Mouse (Mus musculus) embryonic facial prominence, embryonic 10.5 days (tissue): ENCODE measurements at regions not wholly inside any gene's neighbourhood (a gene's known extent, or its start where the extent isn't known, plus 50 kb on each side); places are given as distances from the start of the nearest gene placed in this dataset.

Experiments used
- DNase-seq: peaks from one replicate; pipeline ENCODE4 v3.0.0-alpha.2; 2017; ENCODE audit warnings: low spot score
- H3K27ac ChIP-seq: fragments of 300-500 bp; sonication (generic); replicated peaks from 2 replicates; pipeline ENCODE4 v1.5.1; 2016; ENCODE audit warnings: mild to moderate bottlenecking
- H3K27me3 ChIP-seq: fragments of 300-500 bp; sonication (generic); replicated peaks from 2 replicates; pipeline ENCODE4 v1.6.1; 2016; ENCODE audit warnings: low read depth, mild to moderate bottlenecking; ENCODE audit not compliant: poor library complexity, severe bottlenecking
- H3K36me3 ChIP-seq: fragments of 300-500 bp; sonication (generic); replicated peaks from 2 replicates; pipeline ENCODE4 v1.6.1; 2016; ENCODE audit warnings: mild to moderate bottlenecking, moderate library complexity
- H3K4me1 ChIP-seq: fragments of 300-500 bp; sonication (generic); 2 replicates; pipeline ENCODE4 v1.6.1; 2016
- H3K4me3 ChIP-seq: fragments of 300-500 bp; sonication (generic); 2 replicates; pipeline ENCODE4 v1.5.1; 2016; ENCODE audit warnings: mild to moderate bottlenecking, moderate library complexity
- H3K9me3 ChIP-seq: fragments of 300-500 bp; sonication (generic); 2 replicates; pipeline ENCODE4 v1.6.1; 2016; ENCODE audit warnings: mild to moderate bottlenecking
- WGBS: fragments of 180-500 bp; shearing (Covaris S2); methylation state at CpG from one replicate; pipeline ENCODE4 v1.1.7; 2016; 5-methylcytosine and 5-hydroxymethylcytosine counted together

GRCm38 (mm10) chr2:173930606-173931177, 145.4 kb upstream of the Stx16 start:
- Histone ChIP-seq H3K4me1 (no peaks in the 10 kb centered on the region), H3K4me3 (no peak overlapping the region), H3K9me3 (peaks cover 23% of the 10 kb centered on the region; the same call in 1 of the 2 replicates), H3K27ac (no peak overlapping the region), H3K27me3 (no peaks in the 10 kb centered on the region), H3K36me3 (no peaks in the 10 kb centered on the region)
- WGBS: 94% methylated on average over 17 of the region's 17 CpGs
- peak; percentile 2 for DNase-seq

GRCm38 (mm10) chr2:173935706-173936105, 140.4 kb upstream of the Stx16 start:
- DNase-seq: no peak
- peaks cover 12% of the 10 kb centered on the region for H3K4me1 ChIP-seq
- no peaks in the 10 kb centered on the region for H3K36me3 ChIP-seq
- 82% methylated on average over 5 of the region's 5 CpGs for WGBS
- H3K9me3 ChIP-seq: peaks cover 23% of the 10 kb centered on the region; the same call in 1 of the 2 replicates
- no peak overlapping the region for H3K27ac ChIP-seq
- no peaks in the 10 kb centered on the region for H3K27me3 ChIP-seq
- H3K4me3 ChIP-seq: no peak overlapping the region

GRCm38 (mm10) chr2:173937531-173938439, 138.3 kb upstream of the Stx16 start:
- DNase-seq: peak; percentile 10
- H3K9me3 ChIP-seq: peaks cover 18% of the 10 kb centered on the region; the same call in 1 of the 2 replicates
- H3K4me3 ChIP-seq: no peak overlapping the region
- no peaks in the 10 kb centered on the region for H3K27me3 ChIP-seq
- H3K27ac ChIP-seq: no peak overlapping the region
- 77% methylated on average over 18 of the region's 18 CpGs for WGBS
- peaks cover 12% of the 10 kb centered on the region for H3K4me1 ChIP-seq
- no peaks in the 10 kb centered on the region for H3K36me3 ChIP-seq

- DNase-seq: peak; percentile 12
- 74% methylated on average over 11 of the region's 11 CpGs for WGBS
- Histone ChIP-seq H3K4me1 (peaks cover 12% of the 10 kb centered on the region), H3K4me3 (no peak overlapping the region), H3K27me3 (no peaks in the 10 kb centered on the region), H3K27ac (peak overlapping the region; percentile 54), H3K36me3 (no peaks in the 10 kb centered on the region), H3K9me3 (peaks cover 11% of the 10 kb centered on the region; the same call in 1 of the 2 replicates)
Measured at GRCm38 (mm10) chr2:173938440-173938787, 137.7 kb upstream of the Stx16 start.

GRCm38 (mm10) chr2:173945441-173945840, 130.7 kb upstream of the Stx16 start:
- Histone ChIP-seq H3K4me1 (peaks cover 11% of the 10 kb centered on the region), H3K9me3 (peaks cover 6% of the 10 kb centered on the region; the same call in 1 of the 2 replicates), H3K27ac (no peak overlapping the region), H3K4me3 (no peak overlapping the region), H3K36me3 (no peaks in the 10 kb centered on the region), H3K27me3 (no peaks in the 10 kb centered on the region)
- 89% methylated on average over 5 of the region's 5 CpGs for WGBS
- peak; percentile 5 for DNase-seq

GRCm38 (mm10) chr2:173948586-173948985, 127.5 kb upstream of the Stx16 start:
- Histone ChIP-seq H3K4me1 (peaks cover 9% of the 10 kb centered on the region; the same call in 1 of the 2 replicates), H3K4me3 (no peak overlapping the region), H3K9me3 (peaks cover 6% of the 10 kb centered on the region; the same call in 1 of the 2 replicates), H3K27ac (no peak overlapping the region), H3K27me3 (no peaks in the 10 kb centered on the region), H3K36me3 (no peaks in the 10 kb centered on the region)
- DNase-seq: peak; percentile 5
- 85% methylated on average over 5 of the region's 5 CpGs for WGBS

GRCm38 (mm10) chr2:173950164-173950891, 125.8 kb upstream of the Stx16 start:
- Histone ChIP-seq H3K27ac (0 out of 2 replicates have a peak overlapping the region, but pooled peaks have one; percentile 41), H3K4me3 (0 out of 2 replicates have a peak overlapping the region, but pooled peaks have one; percentile 29), H3K4me1 (peaks cover 9% of the 10 kb centered on the region; the same call in 1 of the 2 replicates), H3K36me3 (no peaks in the 10 kb centered on the region), H3K27me3 (no peaks in the 10 kb centered on the region), H3K9me3 (peaks cover 3% of the 10 kb centered on the region; the same call in 1 of the 2 replicates)
- DNase-seq: peak; percentile 6
- WGBS: 38% methylated on average over 10 of the region's 10 CpGs

- Histone ChIP-seq H3K4me1 (no peaks in the 10 kb centered on the region), H3K27me3 (no peaks in the 10 kb centered on the region), H3K9me3 (no peaks in the 10 kb centered on the region), H3K27ac (no peak overlapping the region), H3K4me3 (no peak overlapping the region), H3K36me3 (no peaks in the 10 kb centered on the region)
- no peak for DNase-seq
- 64% methylated on average over 5 of the region's 5 CpGs for WGBS
Measured at GRCm38 (mm10) chr2:173966111-173966510, 110.0 kb upstream of the Stx16 start.

- Histone ChIP-seq H3K4me3 (no peak overlapping the region), H3K27ac (no peak overlapping the region), H3K27me3 (no peaks in the 10 kb centered on the region), H3K36me3 (no peaks in the 10 kb centered on the region), H3K4me1 (peaks cover under 1% of the 10 kb centered on the region; the same call in 1 of the 2 replicates), H3K9me3 (peaks cover 17% of the 10 kb centered on the region; the same call in 1 of the 2 replicates)
- peak; percentile 11 for DNase-seq
- WGBS: 69% methylated on average over 1 of the region's 1 CpGs
Measured at GRCm38 (mm10) chr2:173970789-173971188, 105.3 kb upstream of the Stx16 start.

- H3K27ac ChIP-seq: peak overlapping the region; percentile 48; the same call in 1 of the 2 replicates
- WGBS: 33% methylated on average over 4 of the region's 4 CpGs
- peaks cover 26% of the 10 kb centered on the region for H3K4me1 ChIP-seq
- no peaks in the 10 kb centered on the region for H3K36me3 ChIP-seq
- H3K9me3 ChIP-seq: peaks cover 17% of the 10 kb centered on the region; the same call in 1 of the 2 replicates
- no peak for DNase-seq
- 0 out of 2 replicates have a peak, but pooled peaks cover 3% of the 10 kb centered on the region for H3K27me3 ChIP-seq
- H3K4me3 ChIP-seq: no peak overlapping the region
Measured at GRCm38 (mm10) chr2:173976314-173977053, 99.6 kb upstream of the Stx16 start.

- H3K27ac ChIP-seq: peak overlapping the region; percentile 48
- H3K4me1 ChIP-seq: peaks cover 26% of the 10 kb centered on the region
- peaks cover 17% of the 10 kb centered on the region; the same call in 1 of the 2 replicates for H3K9me3 ChIP-seq
- peak; percentile 48 for DNase-seq
- no peak overlapping the region for H3K4me3 ChIP-seq
- no peaks in the 10 kb centered on the region for H3K36me3 ChIP-seq
- WGBS: 15% methylated on average over 12 of the region's 12 CpGs
- 0 out of 2 replicates have a peak, but pooled peaks cover 3% of the 10 kb centered on the region for H3K27me3 ChIP-seq
Measured at GRCm38 (mm10) chr2:173977236-173978053, 98.7 kb upstream of the Stx16 start.
